Mouse (Mus musculus) midbrain, embryonic 12.5 days (tissue): ENCODE results near the gene Ypel2. TPM values are rescaled to one million over a fixed set of nuclear protein-coding genes. Genes with fewer than 3 reads are reported as not detected.
A peak's percentile ranks its signal among the peaks of the same experiment; 100 is the strongest.

Experiments used
- ATAC-seq: fragments of 200-750 bp; cut with Nextera tagmentation; 2 replicates; pipeline ENCODE4 v1.8.0; 2017; ENCODE audit warnings: low read depth, moderate TSS enrichment, moderate library complexity; ENCODE audit not compliant: low FRiP score
- H3K27ac ChIP-seq: fragments of 300-500 bp; sonication (generic); replicated peaks from 2 replicates; pipeline ENCODE4 v1.5.1; 2016; ENCODE audit warnings: mild to moderate bottlenecking
- H3K27me3 ChIP-seq: fragments of 300-500 bp; sonication (generic); 2 replicates; pipeline ENCODE4 v1.6.1; 2016; ENCODE audit warnings: mild to moderate bottlenecking
- H3K36me3 ChIP-seq: fragments of 300-500 bp; sonication (generic); 2 replicates; pipeline ENCODE4 v1.6.1; 2016
- H3K4me1 ChIP-seq: fragments of 300-500 bp; sonication (generic); 2 replicates; pipeline ENCODE4 v1.6.1; 2016
- H3K4me2 ChIP-seq: fragments of 300-500 bp; sonication (generic); replicated peaks from 2 replicates; pipeline ENCODE4 v1.6.1; 2016; ENCODE audit warnings: mild to moderate bottlenecking, moderate library complexity
- H3K4me3 ChIP-seq: fragments of 300-500 bp; sonication (generic); 2 replicates; pipeline ENCODE4 v1.5.1; 2016; ENCODE audit warnings: mild to moderate bottlenecking
- H3K9ac ChIP-seq: fragments of 300-500 bp; sonication (generic); replicated peaks from 2 replicates; pipeline ENCODE4 v1.6.1; 2016; ENCODE audit warnings: mild to moderate bottlenecking, moderate library complexity
- H3K9me3 ChIP-seq: fragments of 300-500 bp; sonication (generic); 2 replicates; pipeline ENCODE4 v1.6.1; 2016; ENCODE audit warnings: mild to moderate bottlenecking
- WGBS: fragments of 180-500 bp; shearing (Covaris S2); methylation state at CpG from one replicate; pipeline ENCODE4 v1.1.7; 2016; 5-methylcytosine and 5-hydroxymethylcytosine counted together
- polyA plus RNA-seq: library from polyadenylated mRNA; unstranded; fragments of >200 nt; fragmentation: Nextera tagmentation; extraction: Ambion mirVana; gene quantifications from 2 replicates; pipeline ENCODE4 v1.2.1, GENCODE M21; 2016

The Ypel2 gene
- polyA plus RNA-seq, 1 experiment from 2014 or later: 10.3 TPM

DNA sequence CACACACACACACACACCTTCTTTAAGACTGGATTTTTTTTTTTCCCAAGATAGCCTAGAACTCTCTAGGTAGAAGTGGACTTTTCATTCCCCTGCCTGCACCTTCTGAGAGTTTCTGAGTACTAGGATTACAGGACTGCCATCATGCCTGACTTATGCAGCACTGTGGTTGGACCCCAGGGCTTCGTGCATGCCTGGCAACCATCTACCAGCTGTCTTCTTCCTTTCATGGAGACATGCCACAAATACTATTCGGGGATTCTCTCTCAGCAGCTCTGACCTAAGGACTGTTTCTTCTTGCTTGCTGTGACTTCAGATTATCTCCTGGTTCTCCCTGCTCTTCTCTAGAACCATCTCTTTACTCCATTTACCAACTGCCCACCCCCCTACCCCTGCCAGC is 88.2 kb downstream of the Ypel2 start:
- WGBS: 92% methylated on average over 2 of the region's 2 CpGs
- ATAC-seq: no peak
- H3K27me3 ChIP-seq: no peaks in the 10 kb centered on the region
- no peak overlapping the region for H3K27ac ChIP-seq
- no peaks in the 10 kb centered on the region for H3K36me3 ChIP-seq
- no peak overlapping the region for H3K4me3 ChIP-seq
- H3K4me1 ChIP-seq: no peaks in the 10 kb centered on the region
- no peaks in the 10 kb centered on the region for H3K9me3 ChIP-seq
- no peak overlapping the region for H3K4me2 ChIP-seq
- no peak overlapping the region for H3K9ac ChIP-seq

- no peaks in the 10 kb centered on the region for H3K27me3 ChIP-seq
- no peak overlapping the region for H3K4me3 ChIP-seq
- H3K36me3 ChIP-seq: no peaks in the 10 kb centered on the region
- 74% methylated on average over 4 of the region's 4 CpGs for WGBS
- no peaks in the 10 kb centered on the region for H3K4me1 ChIP-seq
- H3K27ac ChIP-seq: no peak overlapping the region
- H3K9me3 ChIP-seq: no peaks in the 10 kb centered on the region
- no peak for ATAC-seq
- H3K9ac ChIP-seq: no peak overlapping the region
- no peak overlapping the region for H3K4me2 ChIP-seq
Observed at GRCm38 (mm10) chr11:86904706-86905105, 88.8 kb downstream of the Ypel2 start.

DNA sequence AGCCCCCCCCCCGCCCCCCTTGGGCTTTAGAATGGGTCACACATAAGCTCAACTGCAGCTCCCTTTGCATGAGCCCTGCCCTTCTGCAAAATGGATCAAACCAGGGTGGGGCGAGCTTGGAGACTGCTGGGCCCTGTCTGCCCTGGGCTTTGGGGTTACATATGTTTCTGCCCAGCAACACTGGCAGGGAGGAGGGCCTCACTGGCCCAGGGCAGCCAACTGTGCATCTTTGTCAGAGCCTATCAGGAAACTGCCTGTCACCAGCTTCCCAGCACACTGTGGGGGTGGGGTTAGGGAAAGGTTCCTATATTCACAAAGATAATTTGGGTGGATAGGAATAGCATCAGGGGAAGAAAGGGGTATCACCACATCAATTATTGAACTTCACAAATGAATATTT is 95.1 kb downstream of the Ypel2 start:
- H3K4me2 ChIP-seq: no peak overlapping the region
- no peak overlapping the region for H3K4me3 ChIP-seq
- peaks cover 4% of the 10 kb centered on the region for H3K27me3 ChIP-seq
- WGBS: 32% methylated on average over 2 of the region's 2 CpGs
- ATAC-seq: peak; percentile 68; the same call in 1 of the 2 replicates
- no peak overlapping the region for H3K9ac ChIP-seq
- no peaks in the 10 kb centered on the region for H3K36me3 ChIP-seq
- peaks cover 18% of the 10 kb centered on the region for H3K4me1 ChIP-seq
- 0 out of 2 replicates have a peak overlapping the region, but pooled peaks have one; percentile 2 for H3K27ac ChIP-seq
- no peaks in the 10 kb centered on the region for H3K9me3 ChIP-seq

- Histone ChIP-seq H3K9me3 (no peaks in the 10 kb centered on the region), H3K27ac (no peak overlapping the region), H3K4me2 (no peak overlapping the region), H3K36me3 (no peaks in the 10 kb centered on the region), H3K4me1 (peaks cover 20% of the 10 kb centered on the region), H3K9ac (no peak overlapping the region), H3K4me3 (no peak overlapping the region), H3K27me3 (peaks cover 9% of the 10 kb centered on the region)
- 49% methylated on average over 3 of the region's 3 CpGs for WGBS
- ATAC-seq: no peak
Observed at GRCm38 (mm10) chr11:86895567-86895966, 97.9 kb downstream of the Ypel2 start.

GRCm38 (mm10) chr11:86895156-86895555 is 98.4 kb downstream of the Ypel2 start:
- Histone ChIP-seq H3K9me3 (no peaks in the 10 kb centered on the region), H3K9ac (no peak overlapping the region), H3K4me1 (peaks cover 20% of the 10 kb centered on the region), H3K4me2 (no peak overlapping the region), H3K4me3 (no peak overlapping the region), H3K27me3 (peaks cover 9% of the 10 kb centered on the region), H3K36me3 (no peaks in the 10 kb centered on the region), H3K27ac (no peak overlapping the region)
- ATAC-seq: no peak
- 70% methylated on average over 9 of the region's 9 CpGs for WGBS

- no peak overlapping the region for H3K27ac ChIP-seq
Observed at GRCm38 (mm10) chr11:86894171-86894577, 99.3 kb downstream of the Ypel2 start.

GRCm38 (mm10) chr11:86892996-86893670 is 100.4 kb downstream of the Ypel2 start:
- Histone ChIP-seq H3K9ac (no peak overlapping the region), H3K9me3 (no peaks in the 10 kb centered on the region), H3K4me2 (no peak overlapping the region), H3K4me1 (peaks cover 16% of the 10 kb centered on the region), H3K27ac (no peak overlapping the region), H3K27me3 (peaks cover 9% of the 10 kb centered on the region), H3K4me3 (no peak overlapping the region), H3K36me3 (no peaks in the 10 kb centered on the region)
- WGBS: 85% methylated on average over 15 of the region's 15 CpGs
- ATAC-seq: no peak

More at GRCm38 (mm10) chr11:86894171-86894577, 99.3 kb downstream of the Ypel2 start:
- Histone ChIP-seq H3K9ac (peak overlapping the region; percentile 45), H3K4me3 (peak overlapping the region; percentile 34), H3K9me3 (no peaks in the 10 kb centered on the region), H3K36me3 (no peaks in the 10 kb centered on the region), H3K4me2 (peak overlapping the region; percentile 58), H3K27me3 (peaks cover 9% of the 10 kb centered on the region), H3K4me1 (peaks cover 20% of the 10 kb centered on the region)
- peak; percentile 47; the same call in 1 of the 2 replicates for ATAC-seq
- 8% methylated on average over 19 of the region's 19 CpGs for WGBS

Other genes starting within 250 kb of the Ypel2 start
- gene Cltc, start 236.1 kb downstream of the Ypel2 start, polyA plus RNA-seq: 165 and 169 TPM in 2 replicates
- gene Dhx40, start 186.0 kb downstream of the Ypel2 start, polyA plus RNA-seq: 45.7 and 46.5 TPM in 2 replicates
- 120 and 122 TPM in 2 replicates for gene Gdpd1, start 80.4 kb upstream of the Ypel2 start, polyA plus RNA-seq
- gene Smg8, start 93.1 kb upstream of the Ypel2 start, polyA plus RNA-seq: 26.4 and 29.3 TPM in 2 replicates
- gene Prr11, start 115.0 kb upstream of the Ypel2 start, polyA plus RNA-seq: 9.4 and 9.8 TPM in 2 replicates
- gene Ska2, start 115.5 kb upstream of the Ypel2 start, polyA plus RNA-seq: 93.4 and 99.6 TPM in 2 replicates
- 95.3 and 106 TPM in 2 replicates for gene Trim37, start 133.4 kb upstream of the Ypel2 start, polyA plus RNA-seq